Mouse (Mus musculus): ENCODE data around the gene Spem1.

DNA sequence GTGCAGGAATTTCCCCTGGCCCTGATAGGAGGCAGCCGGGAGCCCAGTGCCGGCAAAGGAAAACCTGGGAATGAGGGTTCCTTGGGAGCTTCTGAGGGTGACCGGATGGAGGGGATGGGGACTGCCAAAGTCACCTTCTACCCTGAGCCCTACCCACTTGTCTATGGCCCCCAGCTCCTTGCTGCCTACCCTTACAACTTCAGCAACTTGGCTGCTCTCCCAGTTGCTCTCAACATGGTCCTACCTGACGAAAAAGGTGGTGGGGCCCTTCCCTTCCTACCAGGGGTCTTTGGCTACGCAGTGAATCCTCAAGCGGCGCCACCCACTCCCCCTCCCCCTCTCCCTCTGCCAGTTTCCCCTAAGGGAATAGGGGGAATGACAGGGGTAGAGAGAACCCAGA lies 43.0 kb downstream of the Spem1 start:
- TF ChIP-seq POLR2A (IDR thresholded peaks at IDR 0.05; ENCODE audit: borderline replicate concordance, insufficient read depth, low read length) (no peak), CTCF (IDR thresholded peaks at IDR 0.05; ENCODE audit: borderline replicate concordance, insufficient read depth, low read depth, low read length) (no peak)
